Mouse (Mus musculus) heart, adult 9 months (tissue): ENCODE data around the gene Rwdd2a.
"Not testable (repeated sequence)": the region's sequence is repeated elsewhere in the genome, so short reads cannot be mapped to it uniquely, and the experiment has no call there.

Source experiments
- DNase-seq, 2 experiments: peaks; one replicate each; pipeline ENCODE4 v3.0.0; 2022; ENCODE audit warnings: low spot score in 2 of 2

Gene Rwdd2a

GRCm38 (mm10) chr9:86592676-86593668 lies 21.2 kb downstream of the Rwdd2a start:
- no peak for DNase-seq

- not testable (repeated sequence) for DNase-seq
Measured at GRCm38 (mm10) chr9:86594357-86594767, 22.6 kb downstream of the Rwdd2a start.

GRCm38 (mm10) chr9:86596983-86597382 lies 25.2 kb downstream of the Rwdd2a start:
- not testable (repeated sequence) for DNase-seq

- no peak for DNase-seq
Measured at GRCm38 (mm10) chr9:86599723-86600303, 28.0 kb downstream of the Rwdd2a start.

GRCm38 (mm10) chr9:86605776-86606175 lies 34.0 kb downstream of the Rwdd2a start:
- no peak for DNase-seq

GRCm38 (mm10) chr9:86612091-86612490 lies 40.3 kb downstream of the Rwdd2a start:
- DNase-seq: no peak

GRCm38 (mm10) chr9:86615765-86616164 lies 44.0 kb downstream of the Rwdd2a start:
- DNase-seq: no peak

GRCm38 (mm10) chr9:86617837-86618492 lies 46.2 kb downstream of the Rwdd2a start:
- no peak for DNase-seq

GRCm38 (mm10) chr9:86619341-86620139 lies 47.7 kb downstream of the Rwdd2a start:
- no peak for DNase-seq

GRCm38 (mm10) chr9:86622062-86622461 lies 50.3 kb downstream of the Rwdd2a start:
- no peak for DNase-seq

GRCm38 (mm10) chr9:86624039-86624438 lies 52.2 kb downstream of the Rwdd2a start:
- DNase-seq: no peak
